Mouse (Mus musculus) T-helper 17 cell (primary cell): ENCODE measurements around the gene Dscaml1.

Source experiments
- in situ Hi-C, 2 experiments: fragments of 300-600 bp; cut with MboI, MseI; formaldehyde crosslinking; loops; 1 replicate in 1 of 2; 2 replicates in 1 of 2; pipeline ENCODE4 v1.15.1; 2025; ENCODE audit warnings: high pct_unique_total_duplicates in 2 of 2

Dscaml1 gene

DNA sequence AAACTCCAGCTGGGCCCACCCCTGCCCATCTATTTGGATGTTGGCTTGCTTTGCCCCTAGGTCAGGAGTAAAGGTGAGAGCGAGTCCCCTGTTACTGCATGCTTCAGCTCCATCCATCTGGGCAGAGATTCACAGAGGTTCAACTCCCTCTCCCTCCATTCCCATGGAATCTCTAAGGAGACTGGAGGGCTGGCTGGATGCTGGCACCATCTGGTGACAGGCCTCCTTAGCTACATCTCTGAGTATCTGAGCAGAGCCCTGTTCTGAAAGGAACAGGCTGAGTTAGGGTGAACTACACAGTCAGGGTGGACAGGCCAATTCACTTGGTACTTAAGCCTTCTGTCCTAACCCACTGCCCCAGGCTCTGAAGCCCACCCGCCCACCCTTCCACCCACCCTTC, 15.8 kb upstream of the Dscaml1 start:
- in situ Hi-C loops: loop anchor here (5.0 kb wide), 2 partner anchors 108 to 113 kb away; no protein-coding TSS in a partner anchor

DNA sequence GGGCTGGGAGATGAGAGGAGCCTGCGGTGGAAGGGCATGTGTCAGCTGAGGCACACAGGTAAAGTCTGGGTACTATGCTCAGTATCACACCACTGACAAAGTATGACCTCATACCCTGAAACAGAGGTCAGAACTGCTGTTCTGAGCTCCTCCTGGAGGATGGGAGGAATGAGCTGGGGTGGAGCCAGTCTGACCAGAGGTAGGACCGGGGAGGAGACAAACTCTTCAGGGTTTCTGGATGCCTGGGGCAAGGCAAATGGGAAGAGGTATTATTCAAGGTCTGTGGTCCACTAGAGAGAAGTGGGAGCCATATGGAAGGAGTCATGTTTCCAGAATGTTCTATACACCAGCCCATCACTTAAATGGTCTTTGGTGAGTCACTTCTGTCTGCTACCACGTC, 15.3 kb upstream of the Dscaml1 start:
- in situ Hi-C loops: loop anchor here (5.0 kb wide), 2 partner anchors 109 to 114 kb away; no protein-coding TSS in a partner anchor

DNA sequence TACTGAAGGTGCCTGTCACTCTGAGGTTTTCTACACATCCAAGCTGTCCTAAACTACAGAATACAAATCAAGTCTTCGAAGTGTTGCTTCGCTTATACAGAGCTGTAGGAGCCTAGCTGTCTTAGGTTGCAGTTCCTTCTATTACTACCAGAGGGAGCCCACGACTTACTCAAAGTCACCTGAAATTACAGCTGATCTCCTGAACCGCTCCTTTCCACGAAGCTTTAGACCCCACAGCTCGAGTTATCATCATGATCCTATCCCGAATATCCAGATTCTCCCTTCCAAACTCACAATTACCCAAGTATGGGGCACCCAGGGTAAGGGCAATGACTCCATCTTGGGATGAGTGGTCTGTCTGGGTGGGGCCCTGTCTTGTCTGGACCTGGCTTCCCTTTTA, 14.6 kb upstream of the Dscaml1 start:
- in situ Hi-C loops: loop anchor here (5.0 kb wide), 2 partner anchors 110 to 115 kb away; no protein-coding TSS in a partner anchor

DNA sequence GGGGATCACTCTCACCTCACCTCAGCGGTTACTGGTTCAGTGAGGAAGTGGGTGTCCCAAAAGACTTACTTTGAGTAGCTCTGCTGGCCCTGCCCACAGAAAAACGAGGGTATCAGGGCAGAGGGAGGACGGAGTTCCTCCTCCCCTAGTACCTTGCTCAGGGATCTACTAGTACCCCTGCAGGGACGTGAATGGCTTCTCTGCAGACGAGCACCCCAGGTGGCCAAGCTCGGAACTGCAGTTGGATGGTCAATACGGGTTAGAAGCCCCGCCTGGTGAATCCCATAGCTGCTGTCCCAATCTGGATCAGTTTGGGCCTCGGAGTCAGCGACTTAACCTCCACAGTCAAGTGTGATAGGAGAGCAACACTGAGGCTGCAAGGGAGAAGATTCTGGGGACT, 14.1 kb upstream of the Dscaml1 start:
- in situ Hi-C loops: loop anchor here (5.0 kb wide), 2 partner anchors 110 to 115 kb away; no protein-coding TSS in a partner anchor

DNA sequence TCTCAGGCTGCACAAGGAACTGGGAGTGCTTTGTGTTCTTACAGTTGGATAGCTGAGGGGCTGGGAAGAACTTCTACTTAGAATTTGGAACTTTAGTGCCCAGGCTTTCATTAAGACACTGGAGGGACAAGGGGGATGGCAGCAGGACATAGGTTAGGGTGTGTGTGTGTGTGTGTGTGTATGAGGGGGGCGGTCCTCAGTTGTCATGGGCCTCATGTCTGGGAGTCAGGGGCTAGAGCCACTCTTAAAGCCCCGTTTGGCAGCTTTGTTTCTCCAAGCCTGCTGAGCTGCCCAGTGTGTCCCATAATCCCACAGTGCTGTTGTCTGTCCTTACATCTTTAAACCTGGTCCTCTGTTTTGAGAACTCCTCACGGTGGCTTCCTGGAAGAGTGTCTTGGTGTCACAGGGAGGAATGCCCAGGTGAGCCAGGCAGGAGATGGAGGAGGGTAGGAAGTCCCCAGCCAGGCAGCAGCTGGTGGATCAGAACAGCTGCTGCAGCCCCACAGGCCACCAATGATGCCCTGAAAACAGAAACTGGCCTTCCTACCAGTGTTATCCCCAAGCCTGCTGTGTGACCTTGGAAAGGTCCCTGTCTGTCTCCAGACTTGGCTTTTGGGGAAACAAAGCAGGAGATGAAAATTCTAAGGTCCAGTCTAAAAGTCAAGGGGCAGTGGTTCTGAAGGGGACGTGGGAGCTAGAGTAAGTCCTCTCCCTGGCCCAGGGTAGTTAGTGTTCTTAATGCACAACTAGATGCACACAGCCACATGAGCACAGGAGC, 13.5 kb upstream of the Dscaml1 start:
- in situ Hi-C loops: loop anchor here (5.0 kb wide), 2 partner anchors 111 to 116 kb away; no protein-coding TSS in a partner anchor

DNA sequence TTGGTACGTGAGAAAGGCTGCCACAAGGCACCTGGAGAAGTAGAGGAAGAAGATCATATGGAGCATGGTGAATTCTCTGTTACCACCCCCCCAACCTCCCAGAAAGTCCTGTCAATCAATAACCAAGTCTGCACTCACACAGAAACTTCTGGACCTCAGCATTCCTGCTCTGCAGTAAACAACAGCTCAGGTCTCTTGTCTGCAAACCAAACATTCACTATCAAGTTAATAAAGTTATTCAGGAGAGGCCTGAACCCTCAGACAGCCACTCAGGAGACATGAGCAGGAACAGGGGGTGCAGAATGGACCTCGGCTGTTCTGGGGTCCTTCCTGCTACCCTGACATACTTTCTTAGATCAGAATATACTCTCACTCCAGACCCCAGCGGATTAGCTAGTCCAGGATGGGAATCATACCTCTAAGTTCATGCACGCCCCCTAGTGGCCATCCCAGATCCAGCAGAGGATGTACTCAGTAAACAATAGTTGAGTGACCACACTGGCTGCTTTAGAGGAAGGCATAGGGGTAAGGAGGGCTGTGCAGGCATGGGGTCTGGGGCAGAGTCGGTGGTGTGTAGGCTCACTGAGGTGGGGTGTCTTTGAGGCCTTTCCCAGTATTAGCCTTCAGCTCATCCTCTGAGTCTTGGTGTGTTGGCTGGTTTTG, 12.8 kb upstream of the Dscaml1 start:
- in situ Hi-C loops: loop anchor here (5.0 kb wide), 2 partner anchors 111 to 116 kb away; no protein-coding TSS in a partner anchor

DNA sequence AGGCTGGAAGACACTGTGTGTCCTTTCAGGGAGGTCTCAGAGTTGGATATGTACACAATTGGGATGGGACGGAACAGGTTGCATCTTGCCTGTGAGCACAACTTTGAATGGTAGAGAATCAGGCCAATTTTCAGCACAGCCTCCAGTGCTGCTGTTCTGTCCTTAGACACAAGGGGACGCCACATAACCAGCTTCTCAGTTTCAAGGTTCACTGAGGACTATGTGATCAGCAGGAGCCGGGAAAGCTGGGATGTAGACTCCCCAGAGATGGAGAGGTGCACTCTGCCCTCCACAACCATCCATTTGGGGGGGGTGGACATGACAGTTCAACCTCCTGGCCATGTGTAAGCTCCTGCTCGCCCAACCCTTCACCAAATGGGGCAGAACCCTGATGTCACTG, 10.5 kb upstream of the Dscaml1 start:
- in situ Hi-C loops: no loop called here

DNA sequence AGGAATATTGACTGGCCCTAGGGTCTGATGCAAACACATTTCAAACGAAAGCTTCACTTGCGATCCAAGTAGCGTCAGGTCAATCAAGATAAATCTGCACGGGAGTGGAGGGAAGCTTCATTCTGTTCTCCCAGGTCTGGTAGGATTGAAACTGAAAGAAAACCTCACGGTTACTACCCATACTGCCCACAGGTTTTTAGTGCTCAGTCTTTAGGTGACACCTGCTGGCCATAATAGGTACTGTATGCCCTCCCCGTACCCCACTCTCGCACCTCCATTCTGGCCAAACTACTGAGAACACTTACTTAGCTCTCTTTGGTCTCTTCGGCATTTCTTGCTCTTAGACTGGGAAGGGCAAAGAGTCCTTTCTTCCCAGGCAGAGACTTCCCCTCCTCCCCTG, 9.2 kb upstream of the Dscaml1 start:
- in situ Hi-C loops: no loop called here

DNA sequence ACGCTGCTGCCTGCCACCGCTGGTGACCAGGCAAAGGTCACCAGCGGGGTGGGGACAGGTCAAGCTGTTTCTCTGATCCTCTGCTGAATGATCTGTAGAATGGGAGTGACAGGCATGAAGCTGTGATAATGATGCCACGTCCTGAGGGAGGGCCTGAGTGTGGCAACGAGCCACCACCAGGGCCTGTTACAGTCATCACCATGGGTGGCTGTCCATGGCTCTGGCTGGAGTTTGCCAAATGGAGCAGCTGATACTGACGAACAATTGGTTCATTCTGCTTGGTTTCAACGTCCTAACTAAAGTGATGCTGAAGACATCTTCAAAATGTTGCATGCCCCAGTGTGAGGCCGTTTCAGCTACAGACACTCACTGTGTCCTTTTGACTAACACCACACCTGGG, 8.2 kb upstream of the Dscaml1 start:
- in situ Hi-C loops: no loop called here

DNA sequence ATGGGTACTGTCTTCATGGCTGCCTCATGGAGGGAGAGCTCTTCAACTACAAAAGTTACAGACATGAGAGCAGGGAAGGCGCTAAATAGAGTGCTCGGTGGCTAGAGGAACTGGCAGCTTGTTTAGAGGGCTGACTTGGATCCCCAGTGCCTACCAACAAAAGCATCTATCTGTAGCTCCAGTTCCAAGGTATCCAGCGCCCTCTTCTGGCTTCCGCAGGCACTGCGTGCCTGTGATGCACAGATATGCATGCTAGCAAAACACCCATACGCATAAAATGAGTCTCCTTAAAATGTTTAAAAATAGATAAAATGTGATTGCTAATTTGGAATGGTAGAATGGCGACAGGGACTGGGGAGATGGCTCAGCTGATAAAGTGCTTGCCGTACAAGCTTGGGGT, 5.2 kb upstream of the Dscaml1 start:
- in situ Hi-C loops: loop anchor here in 1 of 2 experiments (5.0 kb wide), 1 partner anchor 331 kb away; no protein-coding TSS in a partner anchor

DNA sequence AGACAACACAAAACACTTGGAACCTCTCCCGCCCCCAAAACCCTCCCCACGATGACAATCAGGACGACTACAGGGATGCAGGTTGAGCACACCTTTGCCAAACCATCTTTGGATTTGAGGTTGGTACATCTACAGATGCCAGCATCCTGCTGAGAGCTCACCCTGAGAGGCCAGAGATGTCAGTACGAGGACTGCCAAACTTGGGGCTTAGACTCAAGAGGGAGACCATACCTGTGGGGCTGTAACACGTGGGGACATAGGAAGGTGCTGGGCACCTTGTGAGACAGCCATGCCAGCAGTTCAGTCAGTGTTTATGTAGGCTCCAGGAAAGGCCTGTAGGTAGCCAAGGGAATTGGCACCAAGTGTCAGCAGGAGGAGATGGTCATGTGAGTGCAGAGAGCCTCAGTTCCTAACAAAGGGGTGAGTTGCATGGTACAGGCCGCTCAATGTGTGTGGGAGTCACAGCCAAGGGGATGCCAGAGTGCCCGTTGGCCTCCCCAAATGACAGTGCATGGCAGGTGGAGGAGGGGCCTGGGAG, 3.6 kb upstream of the Dscaml1 start:
- in situ Hi-C loops: loop anchor here in 1 of 2 experiments (5.0 kb wide), 1 partner anchor 329 kb away; no protein-coding TSS in a partner anchor

DNA sequence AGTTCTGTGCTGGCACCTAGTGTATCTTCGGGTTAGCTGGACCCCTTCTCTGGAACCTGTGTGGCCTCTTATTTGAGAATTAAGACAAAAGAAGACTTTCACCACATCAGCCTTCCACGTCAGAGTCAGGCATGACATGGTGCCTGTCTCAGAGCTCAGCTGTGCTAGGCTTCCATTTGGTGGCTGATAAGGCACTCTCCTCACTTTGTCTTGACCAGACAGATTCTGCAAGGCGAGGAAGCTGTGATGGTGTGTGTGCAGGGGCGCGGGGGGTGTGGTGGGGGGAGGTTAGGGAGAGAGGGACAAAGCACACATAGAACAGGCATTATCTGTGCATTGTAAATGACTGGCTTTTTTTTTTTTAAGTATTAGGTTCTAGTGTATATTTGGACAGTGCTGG, 3.0 kb downstream of the Dscaml1 start:
- in situ Hi-C loops: no loop called here

DNA sequence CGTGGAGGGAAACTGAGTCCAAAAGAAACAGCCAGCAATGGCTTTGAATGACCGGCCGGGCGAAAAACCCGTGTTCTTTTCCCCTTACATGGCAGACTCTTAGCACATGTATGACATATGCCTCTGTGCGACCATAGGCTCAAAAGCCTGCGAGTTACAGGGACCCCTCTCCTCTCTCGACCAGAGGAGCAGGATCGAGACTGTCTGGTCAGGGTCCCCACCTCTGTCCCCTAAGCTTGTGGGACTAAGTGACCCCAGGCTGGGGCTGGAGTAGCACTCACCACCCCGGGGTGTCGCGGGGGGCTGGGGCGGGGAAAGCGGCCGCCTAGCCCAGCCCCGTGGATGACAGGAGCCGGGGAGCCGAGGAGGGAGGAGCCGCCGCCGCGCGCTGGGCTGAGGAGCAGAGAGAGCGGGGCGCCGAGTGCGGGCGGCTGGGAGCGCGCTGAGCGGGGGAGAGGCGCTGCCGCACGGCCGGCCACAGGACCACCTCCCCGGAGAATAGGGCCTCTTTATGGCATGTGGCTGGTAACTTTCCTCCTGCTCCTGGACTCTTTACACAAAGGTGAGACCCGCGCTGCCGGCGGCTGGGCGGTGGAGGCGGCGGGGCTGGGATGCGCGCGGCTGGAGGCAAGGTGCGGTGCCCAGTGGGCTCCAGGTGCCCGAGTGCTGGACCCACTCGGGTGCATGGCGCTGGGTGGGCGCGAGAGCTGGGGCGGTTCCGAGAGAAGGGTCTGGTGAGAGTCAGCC, 3.7 kb downstream of the Dscaml1 start:
- in situ Hi-C loops: no loop called here

DNA sequence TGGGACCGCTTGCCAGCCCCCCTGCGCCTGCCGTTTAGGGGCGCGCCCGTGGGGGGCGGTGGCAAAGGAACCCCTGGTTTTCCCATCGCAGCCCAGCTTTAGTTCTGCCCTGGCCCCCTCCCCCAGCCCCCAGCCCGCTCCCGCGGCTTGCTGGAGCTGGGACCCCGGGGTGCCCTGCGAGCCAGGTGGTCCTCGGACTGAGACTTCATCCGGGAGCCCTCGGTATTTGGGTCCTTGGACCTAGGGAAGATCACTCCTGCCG, 4.2 kb downstream of the Dscaml1 start:
- in situ Hi-C loops: no loop called here

DNA sequence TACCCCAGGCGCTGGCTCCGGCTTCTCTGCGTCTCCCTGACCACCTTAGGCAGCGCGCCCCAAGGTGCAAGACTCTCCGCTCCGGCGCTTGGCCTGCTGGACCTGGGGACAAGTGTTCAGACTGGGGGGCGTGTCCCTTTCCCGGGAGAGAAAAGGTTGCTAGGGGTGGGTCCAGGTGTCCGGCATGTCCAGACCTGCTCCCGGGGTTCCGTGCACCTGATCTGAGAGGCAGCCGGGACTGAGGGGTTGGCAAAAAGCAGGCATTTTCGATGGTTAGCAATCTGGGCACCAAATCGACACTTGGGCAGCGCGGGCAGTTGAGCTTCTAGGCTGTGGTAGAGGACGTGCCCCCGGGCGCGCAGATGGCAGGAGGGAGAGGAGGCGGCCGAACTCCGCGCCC, 4.7 kb downstream of the Dscaml1 start:
- in situ Hi-C loops: no loop called here

DNA sequence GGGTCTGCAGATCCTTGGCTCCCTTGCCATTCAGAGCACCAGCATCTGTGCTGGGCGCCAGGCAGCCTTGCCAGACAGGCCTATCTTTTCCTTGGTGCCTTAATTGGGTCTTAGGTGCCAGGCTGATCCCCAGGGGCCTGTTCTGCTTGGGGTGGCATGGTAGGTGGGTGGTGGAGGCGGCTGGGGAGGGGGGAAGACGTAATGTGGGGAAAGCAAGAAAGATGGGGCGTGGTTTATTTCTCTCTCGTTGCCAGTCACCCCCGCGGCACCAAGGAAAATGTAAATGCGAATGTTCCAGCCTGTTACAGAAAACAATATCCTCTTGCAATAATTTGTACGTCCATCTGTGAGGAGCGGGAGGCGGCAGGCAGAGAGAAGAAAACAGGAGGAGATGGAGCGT, 6.2 kb downstream of the Dscaml1 start:
- in situ Hi-C loops: no loop called here

DNA sequence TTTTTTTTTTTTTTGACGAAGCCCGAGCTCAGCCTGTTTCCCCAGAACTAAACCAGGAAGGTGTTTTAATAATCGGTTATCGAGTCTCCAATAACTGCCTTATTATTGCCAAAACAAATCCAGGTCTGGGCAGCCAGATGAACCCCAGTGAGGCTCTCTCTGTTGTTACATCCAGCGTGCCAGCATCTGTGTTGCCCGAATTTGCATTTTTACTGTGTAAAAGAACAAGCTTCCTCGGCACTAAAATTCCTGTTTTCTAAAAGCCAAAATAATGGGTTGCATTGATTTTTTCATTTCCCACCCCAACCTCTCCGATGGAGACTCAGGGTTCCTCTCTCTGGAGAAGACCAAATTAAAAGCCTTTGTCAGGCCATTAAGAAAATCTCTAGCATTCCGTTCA, 6.7 kb downstream of the Dscaml1 start:
- in situ Hi-C loops: no loop called here

DNA sequence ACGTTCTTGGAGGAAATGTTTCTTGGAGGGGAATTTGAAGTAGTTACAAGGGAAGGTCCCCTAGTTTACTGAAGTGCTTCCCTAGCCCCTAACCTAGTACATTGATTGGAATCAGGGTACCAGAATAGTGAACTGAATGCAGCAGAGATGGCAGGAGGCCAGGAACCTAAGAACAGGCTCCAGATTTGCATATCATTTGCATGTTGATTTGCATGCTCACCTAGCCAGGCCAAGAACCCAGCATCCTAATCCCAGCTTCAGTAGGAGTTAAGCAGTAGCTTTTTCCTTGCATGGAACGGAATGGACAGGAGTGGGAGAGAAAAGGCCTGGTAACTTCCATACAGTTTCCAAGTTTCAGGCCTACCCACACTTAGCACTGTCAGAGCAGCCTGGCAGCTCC, 7.7 kb downstream of the Dscaml1 start:
- in situ Hi-C loops: no loop called here

DNA sequence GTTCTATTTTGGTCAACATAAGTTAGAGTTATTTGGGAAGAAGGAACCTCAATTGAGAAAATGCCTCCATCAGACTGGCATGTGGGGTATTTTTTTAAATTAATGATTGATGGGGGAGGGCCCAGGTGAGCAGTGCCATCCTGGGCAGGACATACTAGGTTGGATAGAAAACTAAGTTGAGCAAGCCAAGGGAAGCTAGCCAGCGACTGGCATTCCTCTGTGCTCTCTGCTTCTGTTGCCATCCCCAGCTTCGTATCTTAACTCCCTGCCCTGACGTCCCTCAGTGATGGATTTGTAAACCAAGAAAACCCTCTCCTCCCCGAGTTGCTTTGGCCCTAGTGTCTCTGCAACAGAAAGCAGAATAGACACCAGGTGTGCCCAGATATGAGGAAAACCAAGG, 12.6 kb downstream of the Dscaml1 start:
- in situ Hi-C loops: no loop called here

DNA sequence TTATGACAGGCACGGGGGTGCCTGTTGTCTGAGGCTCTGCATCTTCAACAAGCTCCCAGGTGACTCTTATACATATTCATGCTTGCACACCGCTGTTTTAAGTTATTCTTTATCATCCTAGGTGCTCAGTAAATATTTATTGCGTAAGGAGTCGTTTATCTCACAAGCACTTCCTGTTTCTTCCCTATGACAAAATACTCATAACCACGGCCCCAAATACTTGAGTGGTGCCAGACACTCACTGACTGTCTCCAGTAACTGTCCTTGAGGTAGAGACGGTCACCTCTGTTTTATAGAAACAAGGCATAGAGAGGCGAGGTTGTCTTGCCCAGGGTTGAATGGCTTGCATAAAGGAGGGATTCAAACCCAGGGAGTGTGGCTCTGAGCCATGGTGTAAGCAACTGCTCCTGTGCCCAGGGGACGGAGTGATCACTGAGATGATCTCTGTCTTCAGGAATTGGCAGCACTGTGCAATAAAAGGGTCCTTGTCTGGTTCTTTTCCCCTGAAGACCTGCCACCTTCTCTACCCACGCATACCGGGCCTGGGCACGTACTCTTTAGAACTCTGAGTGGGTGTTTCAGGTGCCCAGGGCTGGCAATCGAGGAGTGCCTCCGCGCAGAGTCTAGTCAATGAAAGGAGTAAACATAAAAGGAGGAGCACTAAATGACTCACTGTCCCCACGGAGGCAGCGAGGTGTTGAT, 13.8 kb downstream of the Dscaml1 start:
- in situ Hi-C loops: loop anchor here in 1 of 2 experiments (5.0 kb wide), 1 partner anchor 1523 kb away; no protein-coding TSS in a partner anchor

DNA sequence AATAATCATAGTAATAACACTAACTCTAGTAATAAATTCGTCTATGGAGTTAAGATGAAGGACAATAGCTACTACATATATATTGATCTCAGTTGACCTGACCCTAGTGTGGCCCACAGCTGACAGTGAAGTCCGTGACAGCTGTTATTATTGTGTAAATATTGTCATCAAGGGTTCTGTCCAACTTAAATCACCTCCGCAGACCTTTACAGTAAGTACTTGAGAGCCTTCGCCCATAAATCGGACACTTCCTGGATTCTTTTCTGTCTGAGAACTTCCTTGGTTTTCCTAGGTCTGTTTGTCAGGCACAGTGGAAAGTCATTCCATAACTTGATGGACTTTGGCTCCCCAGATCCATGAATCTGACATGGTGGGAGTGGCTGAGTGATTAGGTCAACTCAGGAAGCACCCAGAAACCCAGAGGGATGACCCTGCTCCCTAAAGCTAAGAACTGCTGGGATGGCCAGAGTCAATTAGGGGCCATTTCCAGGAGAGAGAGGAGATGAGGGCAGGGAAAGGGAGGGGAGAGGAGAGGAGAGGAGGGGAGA, 17.9 kb downstream of the Dscaml1 start:
- in situ Hi-C loops: loop anchor here in 1 of 2 experiments (5.0 kb wide), 1 partner anchor 1527 kb away; no protein-coding TSS in a partner anchor
